Mouse (Mus musculus): ENCODE results near the gene Olfr305.

GRCm38 (mm10) chr7:86385769-86386168 is 19.0 kb upstream of the Olfr305 start:
- TF ChIP-seq CTCF (IDR thresholded peaks at IDR 0.05; ENCODE audit: low read depth) (no peak), EP300 (IDR thresholded peaks at IDR 0.05; ENCODE audit: low read depth) (no peak)

Data from liver, embryonic 14.5 days (tissue).